Mouse (Mus musculus) MEL (cell line): ENCODE data around the gene Bricd5. TPM values are rescaled to one million over a fixed set of nuclear protein-coding genes. Genes with fewer than 3 reads are reported as not detected.

Experiments
- DNase-seq: peaks from one replicate; pipeline ENCODE4 v3.0.0; 2011; ENCODE audit warnings: low read depth, low spot score
- H3K27ac ChIP-seq: 2 replicates; pipeline ENCODE4 v1.5.1; 2012; ENCODE audit warnings: low read depth, mild to moderate bottlenecking, control low read depth, low read length, moderate library complexity; ENCODE audit not compliant: control insufficient read depth
- H3K27me3 ChIP-seq, 2 experiments: fragments of 150-350 bp in 1 of 2; sonication (generic) in 1 of 2; 2 replicates each; pipeline ENCODE4 v1.6.1; 2012; ENCODE audit warnings: low read length in 2 of 2, mild to moderate bottlenecking in 2 of 2, improper control_type of control experiment in 1 of 2, moderate library complexity in 1 of 2; ENCODE audit not compliant: insufficient read depth in 2 of 2, control insufficient read depth in 1 of 2
- H3K36me3 ChIP-seq, 2 experiments: 2 replicates each; pipeline ENCODE4 v1.6.1; 2012 to 2014; ENCODE audit warnings: low read length in 2 of 2, improper control_type of control experiment in 1 of 2, inconsistent platforms in 1 of 2, mild to moderate bottlenecking in 1 of 2; ENCODE audit not compliant: insufficient read depth in 2 of 2, control insufficient read depth in 1 of 2
- H3K4me1 ChIP-seq, 2 experiments: fragments of 150-350 bp in 1 of 2; sonication (generic) in 1 of 2; 2 replicates each; pipeline ENCODE4 v1.6.1; 2012; ENCODE audit warnings: low read length in 2 of 2, improper control_type of control experiment in 1 of 2, mild to moderate bottlenecking in 1 of 2; ENCODE audit not compliant: insufficient read depth in 2 of 2, control insufficient read depth in 1 of 2
- H3K4me3 ChIP-seq, 2 experiments: fragments of 150-350 bp in 1 of 2; sonication (generic) in 1 of 2; 2 replicates each; pipeline ENCODE4 v1.5.1; 2012; ENCODE audit warnings: low read depth in 2 of 2, low read length in 2 of 2, mild to moderate bottlenecking in 2 of 2, moderate library complexity in 2 of 2, control low read depth in 1 of 2, improper control_type of control experiment in 1 of 2; ENCODE audit not compliant: control insufficient read depth in 1 of 2, insufficient read depth in 1 of 2
- H3K79me2 ChIP-seq: 2 replicates; pipeline ENCODE4 v1.6.1; 2012; ENCODE audit warnings: mild to moderate bottlenecking, low read length, moderate library complexity; ENCODE audit not compliant: control insufficient read depth, poor library complexity, insufficient read depth
- H3K9ac ChIP-seq: 2 replicates; pipeline ENCODE4 v1.6.1; 2012; ENCODE audit warnings: low read depth, mild to moderate bottlenecking, control low read depth, low read length, moderate library complexity; ENCODE audit not compliant: control insufficient read depth, poor library complexity, severe bottlenecking
- H3K9me3 ChIP-seq: fragments of 150-350 bp; sonication (generic); replicated peaks from 2 replicates; pipeline ENCODE4 v1.6.1; 2012; ENCODE audit warnings: mild to moderate bottlenecking, low read length, improper control_type of control experiment, moderate library complexity; ENCODE audit not compliant: insufficient read depth
- CHD1 ChIP-seq: IDR thresholded peaks from 2 replicates; pipeline ENCODE4 v1.6.1; 2012; ENCODE audit warnings: low read depth, mild to moderate bottlenecking, inconsistent platforms, low read length, improper control_type of control experiment
- ELF1 ChIP-seq: IDR thresholded peaks from 2 replicates; pipeline ENCODE4 v1.6.1; 2014; ENCODE audit warnings: low read depth, mild to moderate bottlenecking, inconsistent platforms, low read length, improper control_type of control experiment, moderate library complexity
- EP300 ChIP-seq, 2 experiments: IDR thresholded peaks; 2 replicates each; pipeline ENCODE4 v1.6.1; 2011; ENCODE audit warnings: improper control_type of control experiment in 2 of 2, low read length in 2 of 2, low read depth in 1 of 2, mild to moderate bottlenecking in 1 of 2
- JUND ChIP-seq: IDR thresholded peaks from 2 replicates; pipeline ENCODE4 v1.6.1; 2011; ENCODE audit warnings: low read depth, mild to moderate bottlenecking, improper control_type of control experiment, low read length
- KAT2A ChIP-seq: conservative IDR thresholded peaks from 2 replicates; pipeline ENCODE4 v1.6.1; 2012; ENCODE audit warnings: low read depth, low read length, improper control_type of control experiment, inconsistent platforms
- MAFK ChIP-seq: IDR thresholded peaks from 2 replicates; pipeline ENCODE4 v1.6.1; 2011; ENCODE audit warnings: low read depth, mild to moderate bottlenecking, low read length, improper control_type of control experiment, borderline replicate concordance
- MXI1 ChIP-seq: IDR thresholded peaks from 2 replicates; pipeline ENCODE4 v1.6.1; 2011; ENCODE audit warnings: mild to moderate bottlenecking, low read depth, low read length, improper control_type of control experiment
- MYB ChIP-seq: IDR thresholded peaks from 2 replicates; pipeline ENCODE4 v1.6.1; 2011; ENCODE audit warnings: mild to moderate bottlenecking, low read depth, low read length, improper control_type of control experiment
- MYC ChIP-seq: IDR thresholded peaks from 2 replicates; pipeline ENCODE4 v1.6.1; 2011; ENCODE audit warnings: low read depth, mild to moderate bottlenecking, low read length, improper control_type of control experiment, moderate library complexity
- NRF1 ChIP-seq: IDR thresholded peaks from 2 replicates; pipeline ENCODE4 v1.6.1; 2014; ENCODE audit warnings: low read depth, mild to moderate bottlenecking, inconsistent platforms, low read length, improper control_type of control experiment, moderate library complexity; ENCODE audit not compliant: poor library complexity, insufficient read depth, severe bottlenecking
- RAD21 ChIP-seq: IDR thresholded peaks from 2 replicates; pipeline ENCODE4 v1.6.1; 2011; ENCODE audit warnings: mild to moderate bottlenecking, low read depth, low read length, improper control_type of control experiment
- RCOR1 ChIP-seq: IDR thresholded peaks from 2 replicates; pipeline ENCODE4 v1.6.1; 2012; ENCODE audit warnings: low read depth, mild to moderate bottlenecking, inconsistent platforms, low read length, improper control_type of control experiment
- TAL1 ChIP-seq: IDR thresholded peaks from 2 replicates; pipeline ENCODE4 v1.6.1; 2012; ENCODE audit warnings: mild to moderate bottlenecking, inconsistent platforms, low read length, moderate library complexity, mixed read lengths
- TBP ChIP-seq: IDR thresholded peaks from 2 replicates; pipeline ENCODE4 v1.8.0; 2011; ENCODE audit warnings: low read depth, low read length, improper control_type of control experiment
- TCF12 ChIP-seq: IDR thresholded peaks from 2 replicates; pipeline ENCODE4 v1.6.1; 2014; ENCODE audit warnings: low read depth, mild to moderate bottlenecking, inconsistent platforms, low read length, improper control_type of control experiment, moderate library complexity
- UBTF ChIP-seq: IDR thresholded peaks from 2 replicates; pipeline ENCODE4 v1.6.1; 2012; ENCODE audit warnings: low read depth, mild to moderate bottlenecking, inconsistent platforms, low read length, improper control_type of control experiment, moderate library complexity, borderline replicate concordance; ENCODE audit not compliant: insufficient read depth
- USF2 ChIP-seq, 2 experiments: IDR thresholded peaks; 2 replicates each; pipeline ENCODE4 v1.6.1; 2011 to 2012; ENCODE audit warnings: improper control_type of control experiment in 2 of 2, low read length in 2 of 2, borderline replicate concordance in 1 of 2, inconsistent platforms in 1 of 2, low read depth in 1 of 2, mild to moderate bottlenecking in 1 of 2; ENCODE audit not compliant: insufficient read depth in 1 of 2
- ZC3H11A ChIP-seq: IDR thresholded peaks from 2 replicates; pipeline ENCODE4 v1.6.1; 2012; ENCODE audit warnings: low read depth, mild to moderate bottlenecking, inconsistent platforms, low read length, improper control_type of control experiment
- ZKSCAN1 ChIP-seq: IDR thresholded peaks from 2 replicates; pipeline ENCODE4 v1.6.1; 2012; ENCODE audit warnings: low read depth, mild to moderate bottlenecking, inconsistent platforms, low read length, improper control_type of control experiment, moderate library complexity
- ZMIZ1 ChIP-seq: IDR thresholded peaks from 2 replicates; pipeline ENCODE4 v1.6.1; 2012; ENCODE audit warnings: low read depth, mild to moderate bottlenecking, inconsistent platforms, low read length, improper control_type of control experiment, moderate library complexity
- polyA plus RNA-seq, 2 experiments: library from polyadenylated mRNA; stranded (reverse) in 1 of 2; unstranded in 1 of 2; fragments of >175 nt in 1 of 2; fragments of >200 nt in 1 of 2; gene quantifications; 2 replicates each; pipeline versions ENCODE4 v1.2.1 to v1.2.4; 2012; ENCODE audit warnings: low replicate concordance in 2 of 2, low read depth in 1 of 2; ENCODE audit not compliant: insufficient read length in 2 of 2, insufficient read depth in 1 of 2, missing spikeins in 1 of 2
- total RNA-seq: library from RNA; depleted of rRNA; stranded (reverse); fragments of 300-350 nt; gene quantifications from 2 replicates; pipeline ENCODE4 v1.2.3, GENCODE M21; 2012

Bricd5 gene
- total and polyA plus RNA-seq, 3 experiments, result 0.82 to 2.0 TPM; not detected in 1

DNA sequence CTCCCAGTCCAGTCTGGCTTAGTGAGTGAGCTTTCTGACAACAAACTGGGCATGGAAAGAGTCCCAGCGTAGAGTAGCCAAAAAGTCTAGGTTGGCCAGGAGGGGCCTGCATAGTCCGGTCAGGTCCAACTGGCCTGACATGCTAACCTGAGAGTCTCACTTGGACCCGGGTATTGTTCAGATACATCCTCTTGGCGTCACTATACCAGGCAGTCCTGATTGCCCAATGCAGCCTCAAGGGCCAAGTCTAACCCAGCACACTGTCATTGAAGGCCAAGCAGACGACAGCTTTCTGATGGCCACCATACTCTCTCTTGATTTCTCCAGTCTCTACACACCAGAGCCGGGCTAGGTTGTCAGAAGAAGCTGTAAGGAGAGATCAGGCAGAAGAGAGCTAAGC lies 1.9 kb downstream of the Bricd5 start:
- no peak for DNase-seq
- Histone ChIP-seq H3K27ac (no peak overlapping the region), H3K27me3 (no peaks in the 10 kb centered on the region), H3K9me3 (no peaks in the 10 kb centered on the region), H3K9ac (no peak overlapping the region), H3K79me2 (peaks cover 29% of the 10 kb centered on the region)
- TF ChIP-seq TBP (no peak), RCOR1 (no peak), ZC3H11A (no peak), MYC (no peak), JUND (no peak), ZMIZ1 (no peak), TAL1 (no peak), TCF12 (no peak), EP300 (IDR thresholded peaks at IDR 0.05; ENCODE audit: low read depth in 1 of 2, low read length in 2 of 2) (no peak), USF2 (IDR thresholded peaks at IDR 0.05; ENCODE audit: borderline replicate concordance in 1 of 2, insufficient read depth in 1 of 2, low read depth in 1 of 2, low read length in 2 of 2) (no peak), UBTF (no peak), ZKSCAN1 (no peak), ELF1 (no peak), KAT2A (no peak), NRF1 (no peak)
- TF ChIP-seq, all 39 proteins: peak for 0
- Histone ChIP-seq H3K36me3 (peaks cover 0 to 16% of the 10 kb centered on the region in 2 experiments; a peak in 2 of 4 replicates), H3K4me3 (no peak overlapping the region), H3K4me1 (peaks cover 0 to 25% of the 10 kb centered on the region in 2 experiments)

DNA sequence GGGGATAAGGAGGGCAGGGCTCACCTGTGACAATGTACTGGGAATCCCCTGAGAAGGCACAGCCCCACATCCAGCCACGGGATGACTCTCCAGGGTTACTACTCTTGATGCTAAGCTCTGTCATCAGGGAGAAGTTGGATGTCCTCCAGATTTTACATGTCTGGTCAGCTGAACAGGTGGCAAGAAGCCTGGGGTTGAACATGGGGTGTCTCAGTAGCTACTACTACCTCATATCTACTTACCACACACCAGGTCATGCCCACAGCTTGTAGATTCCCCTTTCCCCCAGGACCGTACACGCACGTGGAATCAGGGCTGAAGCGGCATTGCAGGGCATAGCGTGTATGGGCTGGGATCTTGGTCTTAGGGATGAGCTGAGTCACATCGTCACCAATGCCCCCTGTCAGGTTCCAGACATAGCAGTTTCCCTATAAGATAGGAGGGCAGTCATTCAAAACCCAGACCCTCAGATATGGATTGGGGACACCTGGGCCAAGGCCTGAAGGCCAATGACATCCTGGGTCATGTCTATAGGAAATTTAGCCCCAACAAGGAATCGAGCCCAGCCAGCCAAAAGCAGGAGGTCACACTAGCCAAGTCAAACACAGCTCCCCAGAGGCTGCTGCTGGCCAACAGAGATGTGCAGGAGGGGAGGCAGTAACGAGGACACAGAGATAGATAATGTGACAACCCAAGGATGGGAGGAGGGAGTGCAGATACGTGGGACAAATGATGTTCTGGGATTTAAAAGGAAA lies 2.5 kb downstream of the Bricd5 start:
- H3K9me3 ChIP-seq, result no peaks in the 10 kb centered on the region
- H3K4me1 ChIP-seq, result peaks cover 0 to 25% of the 10 kb centered on the region in 2 experiments
- H3K79me2 ChIP-seq, result peaks cover 23% of the 10 kb centered on the region
- H3K27ac ChIP-seq, result no peak overlapping the region
- no peaks in the 10 kb centered on the region for H3K27me3 ChIP-seq
- no peak overlapping the region for H3K9ac ChIP-seq
- H3K36me3 ChIP-seq, result peaks cover 0 to 16% of the 10 kb centered on the region in 2 experiments; a peak in 2 of 4 replicates
- no peak overlapping the region for H3K4me3 ChIP-seq
- no peak for TF ChIP-seq CHD1
- TF ChIP-seq RAD21, result no peak
- TF ChIP-seq JUND, result no peak
- TF ChIP-seq MYB, result no peak
- no peak for TF ChIP-seq USF2 (IDR thresholded peaks at IDR 0.05; ENCODE audit: borderline replicate concordance in 1 of 2, insufficient read depth in 1 of 2, low read depth in 1 of 2, low read length in 2 of 2)
- TF ChIP-seq UBTF, result no peak
- no peak for TF ChIP-seq MXI1
- no peak for TF ChIP-seq TAL1
- TF ChIP-seq MAFK, result no peak
- DNase-seq, result no peak
